Mouse (Mus musculus): ENCODE data around the gene Dynll2. TPM values are rescaled to one million over a fixed set of nuclear protein-coding genes. Genes with fewer than 3 reads are reported as not detected.

The Dynll2 gene
- total RNA-seq, 2 experiments from 2014 or later, result 193 to 205 TPM

DNA sequence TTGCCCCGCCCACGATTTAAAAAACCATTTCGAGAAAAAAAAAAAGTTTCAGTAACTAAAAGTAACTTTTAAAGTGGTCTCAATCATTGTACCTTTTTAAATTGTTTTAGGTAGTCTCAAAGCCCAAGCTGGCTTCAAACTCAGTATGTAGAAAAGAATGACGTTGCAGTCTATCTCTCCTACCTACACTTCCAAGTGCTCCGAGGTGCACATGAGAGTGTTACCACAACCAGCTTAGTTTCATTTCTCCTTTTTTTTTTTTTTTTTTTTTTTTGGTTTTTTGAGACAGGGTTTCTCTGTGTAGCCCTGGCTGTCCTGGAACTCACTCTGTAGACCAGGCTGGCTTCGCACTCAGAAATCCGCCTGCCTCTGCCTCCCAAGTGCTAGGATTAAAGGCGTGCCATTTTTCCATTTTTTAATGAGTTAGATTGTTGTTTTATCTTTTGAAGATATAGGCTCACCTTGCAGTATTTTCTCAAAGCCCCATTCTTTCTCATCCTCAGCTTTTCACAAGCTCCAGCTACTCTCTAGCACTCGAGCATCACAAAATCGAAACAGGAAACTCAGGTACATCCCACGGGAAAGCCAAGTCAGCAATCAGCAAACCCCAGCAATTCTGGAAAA, 25.4 kb upstream of the Dynll2 start:
- TF ChIP-seq CTCF (IDR thresholded peaks at IDR 0.05), result no peak
- DNase-seq, result no peak
- intact Hi-C loops (cut with DNase I), result no loop called here
- H3K27ac ChIP-seq, result no peak overlapping the region
- H3K4me3 ChIP-seq, result no peak overlapping the region

DNA sequence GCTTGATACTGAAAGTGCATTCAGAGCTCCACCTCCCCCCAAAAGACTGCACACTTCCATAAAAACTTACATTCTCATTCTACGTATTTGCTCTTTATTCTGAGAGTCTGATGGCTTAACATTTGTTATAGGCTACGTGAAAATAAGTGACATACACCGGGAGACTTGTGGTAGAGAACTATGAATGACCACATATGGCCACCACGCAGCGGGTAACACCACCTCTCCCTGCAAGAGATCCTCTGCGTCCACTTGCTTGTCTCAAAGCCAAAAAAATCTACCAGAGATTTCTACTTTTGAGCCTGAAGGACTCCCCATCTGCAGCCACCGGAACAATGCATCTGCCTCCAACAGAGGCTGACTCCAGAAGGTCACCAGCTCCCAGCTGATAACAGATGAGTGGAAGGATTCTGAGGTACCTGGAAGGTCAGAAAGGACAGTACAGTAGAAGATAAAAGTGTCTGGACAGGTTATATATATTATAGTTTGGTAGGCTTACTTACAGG, 24.6 kb upstream of the Dynll2 start:
- intact Hi-C loops (cut with DNase I), result no loop called here
- Histone ChIP-seq H3K4me3 (no peak overlapping the region), H3K27ac (no peak overlapping the region)
- no peak for DNase-seq
- no peak for TF ChIP-seq CTCF (IDR thresholded peaks at IDR 0.05)

DNA sequence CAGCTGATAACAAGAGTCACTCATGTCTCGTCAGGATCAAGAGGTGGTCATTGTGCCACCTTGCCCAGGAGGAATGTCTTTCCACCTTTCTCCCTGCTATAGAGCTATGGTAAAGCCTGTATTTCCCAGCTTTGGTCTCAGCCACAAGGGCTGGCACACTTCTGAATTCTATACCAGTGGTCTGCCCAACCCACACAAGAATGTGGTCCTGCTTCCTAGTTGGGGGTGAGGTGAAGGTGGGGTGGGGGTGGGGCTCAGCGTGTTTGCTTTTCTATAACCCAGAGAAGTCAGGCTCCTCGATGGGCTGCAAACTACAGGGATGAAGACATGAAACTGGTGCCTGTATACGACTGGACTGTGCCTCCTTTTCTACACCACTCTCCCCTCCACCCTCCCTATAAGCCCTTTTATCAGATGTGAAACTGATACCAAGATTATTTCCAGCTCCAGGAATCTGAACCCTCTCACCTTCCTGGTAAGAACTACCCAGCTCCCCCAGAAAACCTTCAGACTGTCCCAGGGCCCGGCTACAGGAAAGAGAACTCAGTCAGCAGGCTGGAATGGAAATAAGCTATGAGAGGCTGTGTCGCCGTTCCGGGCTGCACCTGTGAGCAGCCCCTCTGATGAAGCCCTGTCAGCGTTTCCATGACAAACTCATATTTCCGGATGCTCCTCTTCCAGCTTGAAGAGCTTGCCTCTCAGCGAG, 24.0 kb upstream of the Dynll2 start:
- DNase-seq, result no peak

DNA sequence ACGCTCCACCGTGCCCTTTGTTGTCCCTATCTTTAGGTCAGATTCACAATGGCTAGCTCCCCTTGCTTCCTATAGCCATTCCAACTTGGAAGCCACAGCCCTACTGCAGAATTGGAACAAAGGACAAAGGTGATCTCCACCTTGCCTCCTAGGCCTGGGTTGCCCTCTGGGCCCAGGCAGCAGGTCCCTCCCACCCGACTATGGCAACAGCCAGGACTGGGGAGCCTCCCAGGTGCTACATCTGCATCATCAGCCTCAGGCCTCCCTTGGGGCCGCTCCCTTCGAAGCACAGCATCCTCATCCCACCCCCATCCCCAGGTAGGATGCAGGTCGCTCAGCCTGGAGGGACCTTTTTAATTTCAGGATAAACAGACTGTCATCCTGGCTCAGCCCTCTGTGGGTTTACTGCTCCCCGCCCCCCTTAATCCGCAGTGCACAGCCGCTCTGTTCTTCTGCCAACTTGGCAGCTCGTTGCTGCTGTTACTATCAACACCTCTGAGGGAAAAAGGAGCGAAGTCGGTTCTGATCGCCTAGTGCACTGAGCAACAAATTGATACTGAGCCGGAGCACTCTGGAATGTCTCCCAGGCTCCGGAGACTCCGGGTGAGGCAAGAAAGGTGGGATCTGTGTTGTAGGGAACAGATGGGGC, 22.3 kb upstream of the Dynll2 start:
- TF ChIP-seq CTCF (IDR thresholded peaks at IDR 0.05), result no peak
- Histone ChIP-seq H3K4me3 (peak overlapping the region; percentile 21), H3K27ac (no peak overlapping the region)
- intact Hi-C loops (cut with DNase I), result no loop called here
- DNase-seq, result peak; percentile 25

More for the DNA sequence above, 24.0 kb upstream of the Dynll2 start:
- intact Hi-C loops (cut with DNase I), result no loop called here
- TF ChIP-seq CTCF (IDR thresholded peaks at IDR 0.05), result no peak
- Histone ChIP-seq H3K27ac (no peak overlapping the region), H3K4me3 (no peak overlapping the region)

DNA sequence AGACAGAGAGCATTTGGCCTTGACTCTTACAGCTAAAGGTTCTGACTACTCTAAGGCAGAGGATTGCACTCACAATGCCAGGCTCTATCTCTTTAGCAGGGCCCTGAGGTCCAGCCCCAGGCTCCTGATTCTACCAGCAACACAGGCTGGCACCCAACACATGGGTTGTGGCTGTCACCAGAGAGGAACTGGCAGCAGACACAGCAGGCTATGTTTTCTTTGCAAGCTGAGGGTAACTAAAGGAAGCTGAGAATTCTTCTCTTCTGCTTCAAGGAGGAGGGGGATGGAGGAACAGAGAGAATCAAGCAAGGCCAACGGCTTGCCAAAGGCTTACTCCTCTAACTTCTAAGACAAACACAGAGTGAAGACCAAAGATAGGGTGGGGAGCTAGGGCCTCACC, 21.3 kb upstream of the Dynll2 start:
- no peak for DNase-seq
- no peak overlapping the region for H3K4me3 ChIP-seq
- intact Hi-C loops (cut with DNase I), result no loop called here
- no peak for TF ChIP-seq CTCF (IDR thresholded peaks at IDR 0.05)
- H3K27ac ChIP-seq, result no peak overlapping the region

DNA sequence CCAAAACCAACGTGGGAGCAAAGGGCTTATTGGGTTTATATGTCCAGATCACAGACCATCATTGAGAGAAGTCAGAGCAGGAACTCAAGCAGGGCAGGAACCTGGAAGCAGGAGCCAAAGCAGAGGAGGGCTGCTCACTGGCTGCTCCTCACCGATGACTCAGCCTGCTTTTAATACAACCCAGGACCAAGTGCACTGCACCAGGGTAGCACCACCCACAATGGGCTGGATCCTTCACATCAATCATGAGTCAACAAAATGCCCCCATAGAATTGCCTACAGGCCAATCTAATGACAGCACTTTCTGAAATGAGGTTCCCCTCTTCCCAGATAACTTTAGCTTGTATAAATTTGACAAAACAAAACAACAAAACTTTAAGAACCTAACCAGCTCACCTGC, 16.8 kb upstream of the Dynll2 start:
- TF ChIP-seq CTCF (IDR thresholded peaks at IDR 0.05), result no peak
- DNase-seq, result no peak
- no peak overlapping the region for H3K27ac ChIP-seq
- intact Hi-C loops (cut with DNase I), result no loop called here
- no peak overlapping the region for H3K4me3 ChIP-seq

DNA sequence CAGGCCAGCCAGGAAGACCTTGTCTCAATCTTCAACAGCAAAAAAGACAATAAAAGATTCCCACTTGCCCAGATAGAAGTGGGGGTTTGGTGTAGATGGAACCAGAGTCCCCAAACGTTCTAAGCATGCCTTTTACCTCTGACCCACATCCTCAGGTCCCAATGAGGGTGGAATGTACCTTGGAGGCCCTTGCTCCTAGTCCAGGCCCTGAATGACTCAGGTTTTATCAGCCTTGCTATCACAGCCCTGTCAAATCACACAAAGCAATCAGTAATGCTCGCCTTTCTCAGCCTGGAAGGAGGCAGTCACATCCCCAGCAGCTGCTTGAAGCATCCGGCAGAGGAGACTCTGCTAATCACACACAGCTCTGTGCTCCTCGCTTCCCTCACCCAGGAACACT, 15.4 kb upstream of the Dynll2 start:
- no peak overlapping the region for H3K4me3 ChIP-seq
- intact Hi-C loops (cut with DNase I), result no loop called here
- no peak for DNase-seq
- TF ChIP-seq CTCF (IDR thresholded peaks at IDR 0.05), result no peak
- H3K27ac ChIP-seq, result no peak overlapping the region

DNA sequence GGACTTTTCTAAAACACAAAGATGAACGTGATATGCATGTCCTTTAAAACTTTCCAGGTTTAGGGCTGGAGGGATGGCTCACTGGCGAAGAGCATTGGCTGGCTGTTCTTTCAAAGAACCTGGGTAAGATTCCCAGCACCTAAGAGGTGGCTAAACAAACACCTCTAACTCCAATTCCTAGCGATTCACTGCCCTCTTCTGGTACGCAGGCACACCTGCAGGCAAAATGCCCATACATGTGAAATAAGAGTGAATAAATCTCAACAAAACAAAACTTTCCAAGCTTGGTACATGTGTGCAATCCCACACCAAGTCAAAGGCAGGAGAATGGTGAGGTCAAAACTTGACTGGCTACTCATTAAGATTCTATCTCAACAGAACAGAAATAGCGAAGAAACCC, 12.4 kb upstream of the Dynll2 start:
- DNase-seq, result no peak
- Histone ChIP-seq H3K4me3 (no peak overlapping the region), H3K27ac (no peak overlapping the region)
- intact Hi-C loops (cut with DNase I), result no loop called here
- peak; percentile 28 for TF ChIP-seq CTCF (IDR thresholded peaks at IDR 0.05)

DNA sequence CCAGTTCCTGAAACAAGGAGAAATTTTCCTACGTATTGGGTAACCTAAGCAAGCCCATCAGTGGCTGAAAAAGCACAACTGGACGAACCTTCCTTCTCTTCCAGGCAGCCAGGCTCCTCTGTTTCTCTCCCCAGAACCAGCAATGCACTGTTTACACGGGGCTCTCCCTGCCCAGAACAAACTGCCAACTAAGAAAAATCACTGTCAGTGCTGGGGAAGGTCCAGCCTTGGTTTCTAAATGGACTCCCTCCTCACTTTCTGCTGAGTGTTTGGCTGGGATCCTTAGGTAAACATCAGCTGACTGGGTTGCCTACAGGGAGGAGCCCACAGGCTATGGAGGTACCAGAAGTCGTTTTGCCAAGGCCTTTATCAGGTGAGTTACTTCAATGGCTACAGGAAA, 4.5 kb upstream of the Dynll2 start:
- no peak overlapping the region for H3K27ac ChIP-seq
- no peak for TF ChIP-seq CTCF (IDR thresholded peaks at IDR 0.05)
- intact Hi-C loops (cut with DNase I), result no loop called here
- DNase-seq, result no peak
- no peak overlapping the region for H3K4me3 ChIP-seq

DNA sequence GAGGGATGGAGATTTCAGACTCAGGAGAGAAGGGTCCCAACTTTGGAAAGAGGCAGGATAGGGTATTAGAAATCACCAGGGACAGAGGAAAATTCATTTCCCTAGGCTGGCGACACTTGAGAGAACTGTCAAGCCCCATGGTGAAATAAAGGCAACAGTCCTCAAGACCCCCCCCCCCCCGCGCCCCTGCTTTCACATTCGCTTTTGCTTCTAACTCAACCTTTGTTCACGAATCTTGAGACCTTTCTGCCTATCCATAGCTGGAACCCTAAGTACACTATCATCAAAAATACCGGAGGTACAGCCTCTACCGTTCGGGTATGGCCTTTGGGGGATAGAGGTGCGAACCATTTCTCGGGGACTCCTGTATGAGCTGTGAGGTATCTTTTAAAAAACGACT, 528 bp upstream of the Dynll2 start:
- DNase-seq, result no peak
- intact Hi-C loops (cut with DNase I), result loop anchor here (2.0 kb wide), 1 partner anchor 61 kb away; no protein-coding TSS in a partner anchor
- TF ChIP-seq CTCF (IDR thresholded peaks at IDR 0.05), result no peak
- peak overlapping the region; percentile 93 for H3K4me3 ChIP-seq
- H3K27ac ChIP-seq, result peak overlapping the region; percentile 93

DNA sequence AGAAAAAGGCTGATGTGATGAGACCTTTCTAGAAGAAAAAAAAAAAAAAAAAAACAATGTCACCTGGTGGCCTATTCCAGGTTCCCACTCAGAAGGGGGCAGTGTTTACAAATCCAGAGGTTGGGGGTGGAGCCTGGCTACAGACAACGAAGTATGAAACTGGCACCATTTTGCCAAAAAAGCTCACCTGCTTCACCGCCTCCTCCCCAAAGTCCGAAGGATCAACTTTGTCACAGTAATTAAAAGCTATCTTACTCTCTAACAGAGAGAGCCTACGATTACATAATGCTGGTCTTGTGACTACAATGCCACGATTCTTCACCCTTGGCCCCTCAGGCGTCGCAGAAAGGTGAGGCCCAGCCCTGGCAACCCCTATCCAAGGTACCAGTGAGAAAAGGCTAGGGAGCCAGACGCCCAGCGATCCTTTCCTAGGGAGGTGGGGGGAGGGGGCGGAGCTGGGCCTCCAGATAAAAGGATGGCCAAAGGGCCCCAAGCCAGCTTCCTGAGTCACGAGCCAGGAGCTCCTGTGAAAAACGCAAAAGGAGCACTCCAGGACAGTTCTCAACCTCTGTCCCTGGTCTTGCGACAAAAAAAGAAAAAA, 1.1 kb downstream of the Dynll2 start:
- intact Hi-C loops (cut with DNase I), result loop anchor here (2.0 kb wide), 1 partner anchor 63 kb away; no protein-coding TSS in a partner anchor
- peak; percentile 84 for DNase-seq
- peak overlapping the region; percentile 93 for H3K27ac ChIP-seq
- peak overlapping the region; percentile 93 for H3K4me3 ChIP-seq
- peak; percentile 35 for TF ChIP-seq CTCF (IDR thresholded peaks at IDR 0.05)

DNA sequence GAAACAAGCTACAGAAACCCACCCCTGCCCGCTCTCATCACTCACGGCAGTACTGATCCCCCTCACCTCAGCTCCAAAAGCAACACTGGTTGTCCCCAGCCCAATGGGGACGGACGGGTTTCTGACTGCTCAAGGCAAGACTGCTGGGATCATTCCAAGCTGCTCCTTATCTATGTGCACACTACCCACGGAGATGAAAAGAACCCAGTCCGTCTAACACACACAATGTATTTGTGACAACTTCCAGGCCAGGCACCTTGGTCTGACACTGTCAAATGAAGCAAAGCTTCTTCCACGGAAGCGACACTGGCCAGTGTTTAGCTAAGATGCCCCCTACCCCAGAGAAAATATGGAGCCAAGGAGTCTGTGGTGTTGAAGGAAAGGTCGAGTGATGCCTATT, 1.7 kb downstream of the Dynll2 start:
- intact Hi-C loops (cut with DNase I), result loop anchor here (2.0 kb wide), 1 partner anchor 63 kb away; no protein-coding TSS in a partner anchor
- TF ChIP-seq CTCF (IDR thresholded peaks at IDR 0.05), result no peak
- H3K27ac ChIP-seq, result peak overlapping the region; percentile 93
- no peak for DNase-seq
- H3K4me3 ChIP-seq, result peak overlapping the region; percentile 93

DNA sequence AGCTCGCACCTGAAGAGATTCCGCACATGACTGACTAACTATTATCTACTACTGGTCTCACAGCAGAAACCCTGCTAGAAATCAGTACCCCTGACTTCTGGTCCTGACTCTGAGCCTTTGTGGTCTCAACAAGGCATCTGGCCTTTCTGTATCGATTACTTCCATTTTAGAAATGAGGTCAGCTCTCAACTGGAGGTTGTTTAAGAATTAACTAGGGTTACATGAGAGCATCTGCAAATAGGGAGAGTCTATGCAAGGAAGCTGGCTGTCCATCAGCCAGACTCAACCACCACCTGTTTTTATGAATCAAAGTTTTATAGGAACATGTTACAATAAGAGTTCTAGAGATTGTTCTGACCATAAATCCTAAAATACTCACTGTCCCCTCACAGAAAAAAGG, 2.8 kb downstream of the Dynll2 start:
- DNase-seq, result no peak
- no peak for TF ChIP-seq CTCF (IDR thresholded peaks at IDR 0.05)
- Histone ChIP-seq H3K4me3 (peak overlapping the region; percentile 93; the same call in 1 of the 2 replicates), H3K27ac (peak overlapping the region; percentile 93; the same call in 1 of the 2 replicates)
- intact Hi-C loops (cut with DNase I), result no loop called here

All from gastrocnemius, adult 2 months (tissue).